Mouse (Mus musculus) liver, adult 2 months (tissue): ENCODE data around the gene Ifit3. TPM values are rescaled to one million over a fixed set of nuclear protein-coding genes. Genes with fewer than 3 reads are reported as not detected.

Source experiments
- DNase-seq: peaks from one replicate; pipeline ENCODE4 v3.0.0-alpha.2; 2011; ENCODE audit warnings: low read depth, low spot score; ENCODE audit errors: extremely low read depth
- H3K27ac ChIP-seq: fragments of 200-500 bp; replicated peaks from 2 replicates; pipeline ENCODE4 v1.5.1; 2012; ENCODE audit warnings: low read depth, mild to moderate bottlenecking, control low read depth, inconsistent platforms, low read length; ENCODE audit not compliant: insufficient read depth
- H3K27me3 ChIP-seq: fragments of 200-500 bp; 2 replicates; pipeline ENCODE4 v1.6.1; 2012; ENCODE audit warnings: mild to moderate bottlenecking, moderate library complexity, low read length, inconsistent platforms; ENCODE audit not compliant: control insufficient read depth, insufficient read depth
- H3K36me3 ChIP-seq: fragments of 200-500 bp; 2 replicates; pipeline ENCODE4 v1.6.1; 2012; ENCODE audit warnings: low read length, inconsistent platforms; ENCODE audit not compliant: control insufficient read depth, insufficient read depth
- H3K4me1 ChIP-seq: fragments of 200-500 bp; 2 replicates; pipeline ENCODE4 v1.6.1; 2011; ENCODE audit warnings: low read length; ENCODE audit not compliant: control insufficient read depth, insufficient read depth
- H3K4me3 ChIP-seq: fragments of 200-500 bp; 2 replicates; pipeline ENCODE4 v1.5.1; 2011; ENCODE audit warnings: low read depth, mild to moderate bottlenecking, control low read depth, low read length, moderate library complexity; ENCODE audit not compliant: insufficient read depth
- H3K79me2 ChIP-seq: fragments of 200-500 bp; 2 replicates; pipeline ENCODE4 v1.6.1; 2012; ENCODE audit warnings: inconsistent platforms, mild to moderate bottlenecking, low read length, moderate library complexity; ENCODE audit not compliant: control insufficient read depth, insufficient read depth
- H3K9ac ChIP-seq: fragments of 200-500 bp; 2 replicates; pipeline ENCODE4 v1.6.1; 2012; ENCODE audit warnings: low read depth, mild to moderate bottlenecking, control low read depth, inconsistent platforms, low read length
- CTCF ChIP-seq: fragments of 200-500 bp; IDR thresholded peaks from 2 replicates; pipeline ENCODE4 v1.5.1; 2011; ENCODE audit warnings: low read depth, low read length, control low read depth
- POLR2A ChIP-seq: fragments of 200-500 bp; IDR thresholded peaks from 2 replicates; pipeline ENCODE4 v1.6.1; 2011; ENCODE audit warnings: low read length, control low read depth; ENCODE audit not compliant: insufficient read depth; ENCODE audit errors: extremely low read depth
- WGBS: fragments of 180-500 bp; shearing (Covaris S2); methylation state at CpG from one replicate; pipeline ENCODE4 v1.1.7; 2018; 5-methylcytosine and 5-hydroxymethylcytosine counted together
- polyA plus RNA-seq: library from polyadenylated mRNA; depleted of rRNA; stranded (reverse); fragments of >200 nt; gene quantifications from 2 replicates; pipeline ENCODE4 v1.2.3, GENCODE M21; 2012; rRNA removed
- total RNA-seq: library from RNA; depleted of rRNA; stranded (reverse); fragments of >200 nt; gene quantifications from 2 replicates; pipeline ENCODE4 v1.2.3, GENCODE M21; 2014; rRNA removed

Ifit3 gene
- total and polyA plus RNA-seq, 2 experiments = 5.8 to 39.2 TPM

- Histone ChIP-seq H3K36me3 (no peaks in the 10 kb centered on the region), H3K27me3 (no peaks in the 10 kb centered on the region), H3K79me2 (no peaks in the 10 kb centered on the region; the same call in 1 of the 2 replicates), H3K9ac (no peak overlapping the region), H3K4me1 (peaks cover 11% of the 10 kb centered on the region; the same call in 1 of the 2 replicates), H3K27ac (no peak overlapping the region), H3K4me3 (no peak overlapping the region)
- no peak for TF ChIP-seq POLR2A
- TF ChIP-seq CTCF = peak; percentile 56
- WGBS = 20% methylated on average over 3 of the region's 3 CpGs
- no peak for DNase-seq
Measured at GRCm38 (mm10) chr19:34636933-34637557, 53.7 kb downstream of the Ifit3 start.

Other genes with a start within 250 kb of the Ifit3 start
- 0.34 TPM in 1 of 2 replicates, not detected in the other for gene Ch25h, start 108.4 kb upstream of the Ifit3 start, total RNA-seq
- 0.09 and 0.22 TPM in 2 replicates for gene Ch25h, start 108.4 kb upstream of the Ifit3 start, polyA plus RNA-seq
- 159 and 192 TPM in 2 replicates for gene Lipa, start 56.1 kb upstream of the Ifit3 start, total RNA-seq
- 137 and 146 TPM in 2 replicates for gene Lipa, start 56.1 kb upstream of the Ifit3 start, polyA plus RNA-seq
- 3.6 and 8.0 TPM in 2 replicates for gene Ifit2, start 32.8 kb upstream of the Ifit3 start, total RNA-seq
- 0.29 and 0.35 TPM in 2 replicates for gene Ifit2, start 32.8 kb upstream of the Ifit3 start, polyA plus RNA-seq
- gene Ifit1bl1, start 18.4 kb downstream of the Ifit3 start, total RNA-seq = 0.34 and 0.92 TPM in 2 replicates
- 0.07 and 0.18 TPM in 2 replicates for gene Ifit1bl1, start 18.4 kb downstream of the Ifit3 start, polyA plus RNA-seq
- gene Ifit3b, start 24.4 kb downstream of the Ifit3 start, total RNA-seq = 5.5 and 9.7 TPM in 2 replicates
- 1.3 and 1.8 TPM in 2 replicates for gene Ifit3b, start 24.4 kb downstream of the Ifit3 start, polyA plus RNA-seq
- gene Ifit1bl2, start 57.2 kb downstream of the Ifit3 start, total RNA-seq = 0.07 and 0.09 TPM in 2 replicates
- not detected in 2 replicates for gene Ifit1bl2, start 57.2 kb downstream of the Ifit3 start, polyA plus RNA-seq
- gene Ifit1, start 57.3 kb downstream of the Ifit3 start, total RNA-seq = 9.6 and 15.9 TPM in 2 replicates
- 4.2 and 7.0 TPM in 2 replicates for gene Ifit1, start 57.3 kb downstream of the Ifit3 start, polyA plus RNA-seq
- gene Slc16a12, start 163.8 kb downstream of the Ifit3 start, total RNA-seq = 65.6 and 85.9 TPM in 2 replicates
- gene Slc16a12, start 163.8 kb downstream of the Ifit3 start, polyA plus RNA-seq = 18.6 and 23.1 TPM in 2 replicates